Mouse (Mus musculus): ENCODE results near the gene Gm49450. TPM values are rescaled to one million over a fixed set of nuclear protein-coding genes. Genes with fewer than 3 reads are reported as not detected.
A peak's percentile ranks its signal among the peaks of the same experiment; 100 is the strongest.

The Gm49450 gene
- polyA plus RNA-seq (2012; rRNA removed): 2.3 and 2.4 TPM in 2 replicates

DNA sequence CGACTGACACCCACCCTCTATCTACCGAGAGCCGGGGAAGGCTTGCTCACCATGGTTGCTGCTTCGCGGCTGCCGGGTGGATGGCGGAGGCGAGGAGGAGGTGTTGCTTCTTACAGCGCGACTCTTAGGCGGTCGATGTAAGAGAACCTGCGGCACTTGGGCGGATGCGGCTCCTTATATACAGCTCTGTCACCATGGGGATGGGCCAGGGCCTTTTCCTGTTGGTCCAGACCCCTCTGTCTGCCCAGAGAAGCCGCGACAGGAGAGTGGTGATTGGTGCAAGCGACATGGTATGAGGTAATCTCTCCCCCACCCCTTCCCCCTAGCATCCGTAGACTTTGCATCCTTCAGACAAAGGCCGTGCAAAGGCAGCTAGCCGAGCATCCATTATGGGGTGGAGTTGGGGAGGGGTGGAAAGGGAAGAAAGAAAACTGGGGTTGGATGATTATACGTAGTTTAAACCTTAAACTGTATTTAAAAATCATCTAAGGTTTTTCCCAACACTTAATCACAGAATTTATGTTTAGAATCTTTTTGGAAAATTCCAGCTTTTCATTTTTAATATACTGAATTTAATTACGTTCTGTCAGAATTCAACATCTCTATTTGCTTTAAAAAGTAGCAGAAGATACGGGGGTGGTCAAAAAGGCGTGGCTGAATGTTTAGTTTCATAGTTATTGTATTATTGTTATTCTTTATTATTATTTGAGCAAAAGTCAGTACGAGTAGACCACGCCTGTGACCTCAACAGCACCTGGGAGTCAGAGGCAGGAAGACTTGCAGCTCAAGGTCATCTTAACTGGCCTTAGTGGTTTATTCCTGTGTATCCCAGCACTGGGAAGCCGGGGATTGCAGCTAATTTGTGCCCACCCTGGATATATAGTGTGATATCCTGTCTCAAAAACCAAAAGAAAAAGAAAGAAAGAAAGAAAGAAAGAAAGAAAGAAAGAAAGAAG lies at the start of gene Gm49450, which contains the start of gene Tuba1a:
Gm49450 (minus strand) TSS at position 151 of the 956 bp plus-strand sequence.
Tuba1a (minus strand) TSS at position 303 of the 956 bp plus-strand sequence.
- Histone ChIP-seq H3K27me3 (ENCODE audit: control insufficient read depth, insufficient read depth, low read length) (no peaks in the 10 kb centered on the region), H3K4me3 (ENCODE audit: control insufficient read depth, low read depth, low read length) (peak within 1 kb of the TSS; percentile 89), H3K27ac (ENCODE audit: control insufficient read depth, insufficient read depth, low read depth, low read length) (peak within 1 kb of the TSS; percentile 88), H3K4me1 (ENCODE audit: control insufficient read depth, insufficient read depth, low read length) (peaks cover 2% of the 10 kb centered on the region), H3K36me3 (ENCODE audit: control insufficient read depth, insufficient read depth, low read length) (no peaks in the 10 kb centered on the region)
- TF ChIP-seq CTCF (IDR thresholded peaks at IDR 0.05; ENCODE audit: control insufficient read depth, insufficient read depth, insufficient replicate concordance, low read depth, low read length): no peak
- TF ChIP-seq POLR2A (IDR thresholded peaks at IDR 0.05; ENCODE audit: control insufficient read depth, low read depth, low read length): peak; percentile 85

DNA sequence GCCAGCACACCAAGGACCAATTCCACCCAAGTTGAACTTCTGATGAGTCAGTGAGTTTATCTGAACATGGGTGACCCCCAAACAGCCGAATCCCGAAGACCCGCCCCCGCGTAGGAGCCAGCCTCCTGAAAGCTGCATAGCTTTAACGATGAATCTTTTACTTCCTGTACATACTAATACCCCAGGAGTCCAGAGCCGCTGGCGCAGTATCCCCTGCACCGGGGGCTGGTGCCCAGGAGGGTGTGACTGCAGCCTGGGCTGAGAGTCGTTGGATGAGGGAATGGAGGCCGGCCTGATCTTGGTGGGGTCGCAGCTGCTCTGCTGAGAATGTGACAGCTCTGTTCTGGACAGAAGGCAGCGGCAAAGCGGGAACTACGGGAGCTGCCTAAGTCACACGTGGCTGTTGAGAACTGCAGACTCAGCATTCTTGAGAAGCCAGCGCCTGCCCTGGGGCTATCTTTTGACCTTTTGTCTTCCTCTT lies 48.1 kb upstream of the Gm49450 start:
- 0 out of 2 replicates have a peak overlapping the region, but pooled peaks have one; percentile 7 for H3K27ac ChIP-seq (ENCODE audit: control insufficient read depth, insufficient read depth, low read depth, low read length)
- no peaks in the 10 kb centered on the region; the same call in 1 of the 2 replicates for H3K27me3 ChIP-seq (ENCODE audit: control insufficient read depth, insufficient read depth, low read length)
- H3K36me3 ChIP-seq (ENCODE audit: control insufficient read depth, insufficient read depth, low read length): no peaks in the 10 kb centered on the region
- peaks cover 19% of the 10 kb centered on the region for H3K4me1 ChIP-seq (ENCODE audit: control insufficient read depth, insufficient read depth, low read length)
- no peak for TF ChIP-seq POLR2A (IDR thresholded peaks at IDR 0.05; ENCODE audit: control insufficient read depth, low read depth, low read length)
- no peak for TF ChIP-seq CTCF (IDR thresholded peaks at IDR 0.05; ENCODE audit: control insufficient read depth, insufficient read depth, insufficient replicate concordance, low read depth, low read length)
- H3K4me3 ChIP-seq (ENCODE audit: control insufficient read depth, low read depth, low read length): peak overlapping the region; percentile 29; the same call in 1 of the 2 replicates

DNA sequence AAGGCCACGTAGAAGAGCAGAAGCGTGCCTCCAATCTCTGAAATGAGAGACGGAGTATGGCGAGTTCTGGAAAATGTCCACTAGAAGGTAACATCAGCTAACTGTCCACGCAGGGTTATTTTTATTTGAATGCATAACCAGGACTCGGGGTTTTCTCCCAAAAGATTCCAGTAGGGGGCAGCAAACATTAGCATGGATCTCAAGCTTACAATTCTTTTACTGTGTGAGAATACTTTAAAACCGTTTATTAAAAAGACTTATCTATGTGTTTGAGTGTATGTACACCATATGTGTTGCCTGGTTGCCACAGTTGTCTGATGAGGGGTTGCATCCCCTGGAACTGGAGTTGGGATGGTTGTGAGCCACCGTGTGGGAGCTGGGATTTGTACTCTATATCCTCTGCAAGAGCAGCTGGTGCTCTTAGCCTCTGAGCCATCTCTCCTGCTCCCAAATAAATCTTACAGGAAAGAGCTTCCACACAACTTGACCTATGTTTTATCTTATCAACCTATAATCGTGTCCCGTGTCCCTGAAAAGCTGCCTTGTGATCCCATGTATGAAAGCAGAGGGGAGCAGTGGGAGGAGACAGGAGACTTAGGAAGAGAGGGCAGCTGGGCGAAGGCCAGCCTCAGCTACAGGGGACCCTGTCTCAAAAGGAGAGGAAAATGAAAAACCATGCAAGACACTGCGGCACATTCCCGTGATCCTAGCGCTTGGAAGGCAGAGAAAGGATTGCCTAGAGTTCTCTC lies 47.4 kb upstream of the Gm49450 start:
- Histone ChIP-seq H3K4me3 (ENCODE audit: control insufficient read depth, low read depth, low read length) (no peak overlapping the region), H3K27ac (ENCODE audit: control insufficient read depth, insufficient read depth, low read depth, low read length) (peak overlapping the region; percentile 74), H3K4me1 (ENCODE audit: control insufficient read depth, insufficient read depth, low read length) (peaks cover 19% of the 10 kb centered on the region), H3K36me3 (ENCODE audit: control insufficient read depth, insufficient read depth, low read length) (no peaks in the 10 kb centered on the region), H3K27me3 (ENCODE audit: control insufficient read depth, insufficient read depth, low read length) (no peaks in the 10 kb centered on the region; the same call in 1 of the 2 replicates)
- TF ChIP-seq CTCF (IDR thresholded peaks at IDR 0.05; ENCODE audit: control insufficient read depth, insufficient read depth, insufficient replicate concordance, low read depth, low read length) (no peak), POLR2A (IDR thresholded peaks at IDR 0.05; ENCODE audit: control insufficient read depth, low read depth, low read length) (no peak)

DNA sequence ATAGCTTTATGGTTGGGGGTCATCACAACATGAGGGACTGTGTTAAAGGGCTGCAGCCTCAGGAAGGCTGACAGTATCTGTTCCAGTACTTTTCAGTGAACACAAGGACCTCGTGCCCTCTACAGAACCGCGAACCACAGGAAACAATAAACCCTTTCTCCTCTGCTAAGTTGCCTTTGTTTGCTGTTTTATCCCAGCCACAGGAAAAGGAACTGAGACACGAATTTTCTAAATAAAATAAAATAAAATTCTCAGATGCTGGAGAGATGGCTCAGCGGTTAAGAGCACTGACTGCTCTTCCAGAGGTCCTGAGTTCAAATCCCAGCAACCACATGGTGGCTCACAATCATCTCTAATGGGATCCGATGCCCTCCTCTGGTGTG lies 45.4 kb upstream of the Gm49450 start:
- H3K4me1 ChIP-seq (ENCODE audit: control insufficient read depth, insufficient read depth, low read length): peaks cover 13% of the 10 kb centered on the region
- H3K4me3 ChIP-seq (ENCODE audit: control insufficient read depth, low read depth, low read length): no peak overlapping the region
- H3K27me3 ChIP-seq (ENCODE audit: control insufficient read depth, insufficient read depth, low read length): no peaks in the 10 kb centered on the region; the same call in 1 of the 2 replicates
- H3K27ac ChIP-seq (ENCODE audit: control insufficient read depth, insufficient read depth, low read depth, low read length): no peak overlapping the region
- TF ChIP-seq CTCF (IDR thresholded peaks at IDR 0.05; ENCODE audit: control insufficient read depth, insufficient read depth, insufficient replicate concordance, low read depth, low read length) (no peak), POLR2A (IDR thresholded peaks at IDR 0.05; ENCODE audit: control insufficient read depth, low read depth, low read length) (no peak)
- H3K36me3 ChIP-seq (ENCODE audit: control insufficient read depth, insufficient read depth, low read length): no peaks in the 10 kb centered on the region

DNA sequence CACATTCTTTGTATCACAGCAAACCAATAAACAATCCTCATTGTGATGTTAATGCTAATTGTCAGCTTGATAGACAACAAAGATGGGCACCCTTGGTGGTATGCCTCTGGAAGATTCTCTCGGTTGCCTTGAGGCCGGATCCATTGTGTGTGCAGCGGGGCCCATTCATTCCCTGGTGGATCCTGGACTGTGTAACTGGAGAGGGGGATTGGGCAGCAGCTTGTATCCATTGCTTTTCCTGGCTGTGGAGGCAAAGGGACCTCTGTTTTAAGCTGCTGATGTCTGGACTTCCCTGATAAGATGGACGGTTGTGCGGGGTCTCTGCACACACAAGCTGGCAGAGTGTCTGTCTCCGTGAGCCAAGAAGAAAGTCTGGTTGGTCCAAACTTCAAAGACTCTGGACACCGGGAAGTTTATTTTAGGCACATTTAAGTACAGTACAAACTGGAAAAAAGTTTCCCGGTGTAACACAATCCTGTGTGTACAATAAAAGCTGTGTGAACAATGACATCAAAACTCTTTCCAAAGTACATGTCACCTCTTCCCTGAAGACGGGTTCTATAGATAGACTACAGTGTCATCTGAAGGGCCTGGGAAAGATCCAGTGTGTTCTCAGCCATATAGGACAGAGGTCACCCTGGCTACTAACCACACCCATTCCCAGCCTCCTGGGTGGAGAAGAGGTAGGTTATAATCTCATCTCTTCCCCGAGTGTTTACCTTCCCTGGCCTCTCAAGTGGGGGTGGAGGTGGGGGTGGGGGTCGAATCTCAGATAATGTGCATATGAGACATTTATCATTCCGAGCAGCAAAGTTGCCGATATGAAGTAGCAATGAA lies 44.8 kb upstream of the Gm49450 start:
- no peak overlapping the region for H3K4me3 ChIP-seq (ENCODE audit: control insufficient read depth, low read depth, low read length)

DNA sequence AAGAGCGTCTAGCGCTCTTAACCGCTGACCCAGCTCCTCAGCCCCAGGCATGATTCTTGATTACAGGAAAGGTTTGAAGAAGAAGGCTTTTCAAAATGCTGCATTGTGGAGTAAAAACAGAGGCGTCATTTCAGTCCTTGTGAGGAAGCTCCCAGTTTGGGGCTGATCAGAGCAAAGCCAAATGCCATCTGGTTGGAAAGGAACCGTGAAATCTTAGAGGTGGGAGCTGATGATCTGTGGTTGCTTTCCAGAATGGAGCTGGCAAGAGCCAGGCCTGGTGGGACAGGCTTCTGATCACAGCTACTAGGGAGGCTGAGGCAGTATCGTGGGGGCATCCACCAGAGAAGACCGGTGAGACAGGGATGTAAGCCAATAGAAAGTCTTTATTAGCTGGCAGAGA lies 43.5 kb upstream of the Gm49450 start:
- Histone ChIP-seq H3K27ac (ENCODE audit: control insufficient read depth, insufficient read depth, low read depth, low read length) (no peak overlapping the region; the same call in 1 of the 2 replicates), H3K4me3 (ENCODE audit: control insufficient read depth, low read depth, low read length) (no peak overlapping the region), H3K36me3 (ENCODE audit: control insufficient read depth, insufficient read depth, low read length) (no peaks in the 10 kb centered on the region), H3K27me3 (ENCODE audit: control insufficient read depth, insufficient read depth, low read length) (no peaks in the 10 kb centered on the region), H3K4me1 (ENCODE audit: control insufficient read depth, insufficient read depth, low read length) (peaks cover 20% of the 10 kb centered on the region)
- TF ChIP-seq CTCF (IDR thresholded peaks at IDR 0.05; ENCODE audit: control insufficient read depth, insufficient read depth, insufficient replicate concordance, low read depth, low read length) (no peak), POLR2A (IDR thresholded peaks at IDR 0.05; ENCODE audit: control insufficient read depth, low read depth, low read length) (no peak)

More for the DNA sequence above, 44.8 kb upstream of the Gm49450 start:
- H3K4me1 ChIP-seq (ENCODE audit: control insufficient read depth, insufficient read depth, low read length): peaks cover 17% of the 10 kb centered on the region
- H3K27ac ChIP-seq (ENCODE audit: control insufficient read depth, insufficient read depth, low read depth, low read length): peak overlapping the region; percentile 27; the same call in 1 of the 2 replicates
- TF ChIP-seq POLR2A (IDR thresholded peaks at IDR 0.05; ENCODE audit: control insufficient read depth, low read depth, low read length) (no peak), CTCF (IDR thresholded peaks at IDR 0.05; ENCODE audit: control insufficient read depth, insufficient read depth, insufficient replicate concordance, low read depth, low read length) (no peak)
- no peaks in the 10 kb centered on the region; the same call in 1 of the 2 replicates for H3K27me3 ChIP-seq (ENCODE audit: control insufficient read depth, insufficient read depth, low read length)
- no peaks in the 10 kb centered on the region for H3K36me3 ChIP-seq (ENCODE audit: control insufficient read depth, insufficient read depth, low read length)

Measured in testis, adult 2 months (tissue).